Mouse (Mus musculus): ENCODE measurements around the gene Shisa4. TPM values are rescaled to one million over a fixed set of nuclear protein-coding genes. Genes with fewer than 3 reads are reported as not detected.

Gene Shisa4
- total RNA-seq, 2 experiments from 2014 or later = 110 to 125 TPM

- no peak for DNase-seq (ENCODE audit: low spot score in 2 of 2)
Measured at GRCm38 (mm10) chr1:135367595-135367994, 7.4 kb downstream of the Shisa4 start.

DNA sequence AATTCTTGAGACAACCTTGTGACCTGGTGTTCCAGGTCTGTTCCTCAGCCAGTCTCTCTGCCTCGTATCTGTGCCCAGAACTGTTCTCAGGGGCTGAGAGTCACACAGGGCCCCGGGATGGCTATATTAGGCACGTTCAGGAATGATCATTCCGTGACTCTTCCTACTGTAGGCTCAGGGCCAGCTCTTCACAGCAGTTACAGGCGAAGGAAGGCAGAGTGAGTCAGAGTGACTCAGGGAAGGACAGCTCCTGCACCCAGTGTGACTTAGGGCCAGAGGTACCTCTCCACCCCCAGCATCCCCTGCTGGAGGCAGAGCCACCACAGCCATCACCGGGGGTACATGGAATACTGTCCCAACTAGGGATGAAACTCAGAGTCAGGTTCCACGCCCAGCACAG, 8.0 kb downstream of the Shisa4 start:
- no peak for DNase-seq (ENCODE audit: low spot score in 2 of 2)

- no peak for DNase-seq (ENCODE audit: low spot score in 2 of 2)
Measured at GRCm38 (mm10) chr1:135366380-135366779, 8.7 kb downstream of the Shisa4 start.

DNA sequence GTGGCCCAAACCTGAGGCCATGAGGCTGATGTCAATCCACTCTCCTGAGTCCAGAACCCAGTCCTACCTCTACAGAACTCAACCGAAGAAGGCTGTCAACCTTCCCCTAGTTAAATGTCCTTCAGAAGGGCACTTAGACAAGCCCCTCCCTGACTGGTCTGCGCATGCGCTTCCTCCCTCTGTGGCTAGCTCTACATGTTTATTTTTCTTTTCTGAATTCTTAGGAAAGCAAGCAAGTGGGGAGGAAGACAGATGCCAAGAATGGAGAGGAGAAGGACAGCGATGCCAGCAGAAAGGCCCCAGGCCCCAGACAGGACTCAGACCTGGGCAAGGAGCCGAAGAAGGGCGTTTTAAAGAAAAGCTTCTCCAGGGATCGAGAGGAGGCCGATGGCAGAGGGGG, 11.6 kb downstream of the Shisa4 start:
- DNase-seq (ENCODE audit: low spot score in 2 of 2) = no peak

DNA sequence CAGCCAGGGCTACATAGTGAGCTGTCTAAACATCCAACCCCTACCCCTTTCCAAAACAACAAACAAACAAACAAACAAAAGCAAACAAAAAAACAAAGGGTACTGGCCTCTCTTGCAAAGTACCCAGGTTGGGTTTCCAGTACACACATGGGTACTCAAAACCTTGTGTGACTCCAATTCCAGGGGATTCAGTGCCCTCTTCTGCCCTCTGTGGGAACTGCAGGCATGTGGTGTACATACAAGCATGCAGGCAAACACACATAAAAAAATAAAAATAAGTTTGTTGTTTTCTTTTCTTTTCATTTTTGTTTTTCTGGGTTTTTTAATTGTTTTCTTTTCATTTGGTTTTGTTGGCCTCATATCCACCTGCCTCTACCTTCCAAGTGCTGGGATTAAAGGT, 12.9 kb downstream of the Shisa4 start:
- DNase-seq (ENCODE audit: low spot score in 2 of 2) = no peak

GRCm38 (mm10) chr1:135361491-135361890, 13.5 kb downstream of the Shisa4 start:
- DNase-seq (ENCODE audit: low spot score in 2 of 2) = no peak

DNA sequence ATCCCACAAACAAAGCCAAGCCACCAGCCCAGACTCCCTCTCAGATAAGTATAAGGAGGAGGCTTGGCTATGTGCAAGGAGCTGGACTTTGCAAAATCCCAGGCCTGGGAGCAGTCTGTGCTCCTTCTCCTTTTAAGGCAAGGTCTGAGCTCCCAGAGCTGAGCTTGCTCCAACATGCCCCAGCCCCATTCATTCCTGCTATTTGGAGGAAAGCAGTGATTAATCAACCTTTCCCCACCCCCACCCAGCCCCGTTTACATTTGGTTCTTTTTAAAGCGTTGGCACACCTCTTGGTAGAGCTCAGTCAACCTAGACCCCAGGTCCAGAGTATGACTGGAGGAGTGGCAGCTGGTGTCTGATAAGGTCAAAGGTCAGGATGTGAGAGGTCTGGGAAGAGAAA, 16.0 kb downstream of the Shisa4 start:
- DNase-seq (ENCODE audit: low spot score in 2 of 2) = no peak

DNA sequence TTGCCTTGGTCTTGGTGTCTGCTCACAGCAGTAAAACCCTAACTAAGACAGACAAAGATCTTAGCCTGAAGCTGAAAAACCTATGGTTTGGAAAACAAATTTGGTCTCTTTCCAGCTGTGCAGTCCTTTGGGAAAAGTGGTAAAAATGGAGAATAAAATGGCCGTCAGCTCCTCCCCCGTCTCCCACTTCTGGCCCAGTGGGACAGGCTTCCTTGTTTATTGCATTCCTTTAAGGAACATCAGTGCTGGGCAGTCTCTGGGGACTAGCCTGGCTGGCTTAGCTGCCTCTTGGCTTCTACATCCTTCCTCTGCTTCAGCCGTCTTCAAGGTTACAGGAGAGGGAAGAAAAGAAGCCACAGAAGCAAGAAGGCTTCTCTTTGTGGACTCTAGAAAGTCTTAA, 23.1 kb downstream of the Shisa4 start:
- no peak for DNase-seq (ENCODE audit: low spot score in 2 of 2)

- peak in 1 of 2 experiments; percentile 66 for DNase-seq (ENCODE audit: low spot score in 2 of 2)
Measured at GRCm38 (mm10) chr1:135347498-135348169, 27.4 kb downstream of the Shisa4 start.

GRCm38 (mm10) chr1:135346891-135347290, 28.1 kb downstream of the Shisa4 start:
- DNase-seq (ENCODE audit: low spot score in 2 of 2) = no peak

- no peak for DNase-seq (ENCODE audit: low spot score in 2 of 2)
Measured at GRCm38 (mm10) chr1:135344026-135344425, 31.0 kb downstream of the Shisa4 start.

GRCm38 (mm10) chr1:135341947-135342346, 33.1 kb downstream of the Shisa4 start:
- no peak for DNase-seq (ENCODE audit: low spot score in 2 of 2)

DNA sequence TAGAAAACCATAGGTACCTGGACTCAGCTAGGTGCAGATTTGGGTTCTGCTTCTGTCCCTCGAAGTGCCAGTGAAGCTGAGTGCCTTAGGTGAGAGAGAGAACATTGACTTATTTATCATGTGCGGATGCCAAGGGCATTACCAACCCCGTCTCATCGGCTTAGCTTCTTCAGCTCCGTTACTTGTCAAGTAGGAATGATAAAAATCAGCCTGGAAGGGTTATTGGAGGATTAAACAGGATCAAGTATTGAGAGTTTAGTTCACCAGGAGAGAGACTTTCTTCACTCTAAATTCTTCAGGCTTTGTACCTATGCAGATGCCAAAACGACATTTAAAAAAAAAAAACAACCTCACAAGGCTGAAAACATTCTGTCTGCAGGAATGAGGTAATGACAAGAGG, 44.5 kb downstream of the Shisa4 start:
- DNase-seq (ENCODE audit: low spot score in 2 of 2) = no peak

GRCm38 (mm10) chr1:135328368-135328767, 46.7 kb downstream of the Shisa4 start:
- DNase-seq (ENCODE audit: low spot score in 2 of 2) = peak in 1 of 2 experiments; percentile 30

GRCm38 (mm10) chr1:135325934-135326333, 49.1 kb downstream of the Shisa4 start:
- DNase-seq (ENCODE audit: low spot score in 2 of 2) = no peak

DNA sequence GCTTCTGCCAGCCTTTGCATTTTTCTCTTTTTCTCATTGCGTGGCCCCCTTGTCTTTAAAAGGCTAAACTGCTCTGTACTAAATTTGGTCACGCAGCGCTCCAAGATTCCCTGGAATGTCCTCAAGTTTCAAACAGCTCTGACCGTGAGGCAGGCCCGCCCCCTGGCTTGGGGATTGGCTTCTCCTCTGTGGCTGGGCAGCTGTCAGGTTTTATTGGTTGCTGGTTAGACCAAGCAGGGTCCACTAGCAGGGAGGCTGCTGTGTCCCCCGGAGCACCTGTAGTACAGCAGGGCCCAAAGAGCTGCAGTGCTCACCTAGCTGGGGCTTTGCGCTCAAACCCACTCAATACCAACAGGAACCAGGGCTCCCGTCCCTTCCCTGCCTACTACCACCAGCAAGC, 50.5 kb downstream of the Shisa4 start, which contains the start of gene Lmod1:
Gene Lmod1 (plus strand): TSS at position 237 of the 400 bp plus-strand sequence.
- DNase-seq (ENCODE audit: low spot score in 2 of 2) = no peak

- no peak for DNase-seq (ENCODE audit: low spot score in 2 of 2)
Measured at GRCm38 (mm10) chr1:135323367-135323901, 51.6 kb downstream of the Shisa4 start.

Other genes starting within 250 kb of the Shisa4 start
- not detected for gene Ptpn7, start 242.5 kb downstream of the Shisa4 start, total RNA-seq (2021)
- gene Arl8a, start 228.4 kb downstream of the Shisa4 start, total RNA-seq (2021) = 100 to 1,000 TPM; 248 to 258 TPM
- gene Gpr37l1, start 207.6 kb downstream of the Shisa4 start, total RNA-seq (2021) = 100 to 1,000 TPM; 195 to 208 TPM
- gene Elf3, start 116.7 kb downstream of the Shisa4 start, total RNA-seq (2021) = not detected
- 10 to 100 TPM; 45.3 to 55.3 TPM for gene Rnpep, start 91.2 kb downstream of the Shisa4 start, total RNA-seq (2021)
- 100 to 1,000 TPM; 181 to 183 TPM for gene Timm17a, start 61.5 kb downstream of the Shisa4 start, total RNA-seq (2021)
- gene Lmod1, start 50.4 kb downstream of the Shisa4 start, total RNA-seq (2021) = under 1 TPM; 0.58 to 0.67 TPM
- gene Ipo9, start 55.3 kb upstream of the Shisa4 start, total RNA-seq (2021) = 100 to 1,000 TPM; 142 to 153 TPM
- gene Nav1, start 232.1 kb upstream of the Shisa4 start, total RNA-seq (2021) = 10 to 100 TPM; 50.5 to 56.8 TPM